Mouse (Mus musculus) C2C12 (cell line): ENCODE data around the gene Olfml2a. TPM values are rescaled to one million over a fixed set of nuclear protein-coding genes. Genes with fewer than 3 reads are reported as not detected.

Experiments used
- H3K27me3 ChIP-seq: one replicate; pipeline ENCODE4 v1.6.1; 2011; ENCODE audit not compliant: control insufficient read depth, insufficient read depth, insufficient read length
- H3K36me3 ChIP-seq: one replicate; pipeline ENCODE4 v1.6.1; 2011; ENCODE audit not compliant: control insufficient read depth, insufficient read depth
- H3K4me3 ChIP-seq: one replicate; pipeline ENCODE4 v1.5.1; 2011; ENCODE audit warnings: mild to moderate bottlenecking, control low read depth; ENCODE audit not compliant: poor library complexity, insufficient read depth, severe bottlenecking
- H3K79me2 ChIP-seq: one replicate; pipeline ENCODE4 v1.6.1; 2011; ENCODE audit not compliant: control insufficient read depth, insufficient read depth
- H3K79me3 ChIP-seq: one replicate; pipeline ENCODE4 v1.6.1; 2011; ENCODE audit warnings: low read depth, control low read depth
- H3ac ChIP-seq: one replicate; pipeline ENCODE3; 2011; ENCODE audit warnings: low read depth; ENCODE audit not compliant: control insufficient read depth, insufficient read length
- CEBPB ChIP-seq: IDR thresholded peaks from one replicate; pipeline ENCODE4 v1.6.1; 2011; ENCODE audit warnings: low read depth, mild to moderate bottlenecking, control low read depth, moderate library complexity
- CTCF ChIP-seq: IDR thresholded peaks from one replicate; pipeline ENCODE4 v1.5.1; 2011; ENCODE audit not compliant: control insufficient read depth, insufficient read depth, insufficient read length
- FOSL1 ChIP-seq: IDR thresholded peaks from one replicate; pipeline ENCODE4 v1.8.0; 2011; ENCODE audit warnings: mild to moderate bottlenecking, low read length; ENCODE audit not compliant: poor library complexity, insufficient read depth, severe bottlenecking
- MAX ChIP-seq: IDR thresholded peaks from one replicate; pipeline ENCODE4 v1.6.1; 2011; ENCODE audit warnings: mild to moderate bottlenecking, control low read depth
- MYOD1 ChIP-seq: IDR thresholded peaks from one replicate; pipeline ENCODE4 v1.6.1; 2011; ENCODE audit warnings: low read depth; ENCODE audit not compliant: control insufficient read depth, insufficient read length
- MYOG ChIP-seq: IDR thresholded peaks from one replicate; pipeline ENCODE4 v1.6.1; 2011; ENCODE audit not compliant: control insufficient read depth, insufficient read length; ENCODE audit errors: extremely low read depth
- USF1 ChIP-seq: IDR thresholded peaks from one replicate; pipeline ENCODE4 v1.6.1; 2011; ENCODE audit warnings: low read depth, mild to moderate bottlenecking, control low read depth, moderate library complexity
- polyA plus RNA-seq: library from polyadenylated mRNA; unstranded; fragments of >200 nt; fragmentation: generic; extraction: Trizol; gene quantifications from one replicate; pipeline ENCODE4 v1.2.1, GENCODE M21; 2012; ENCODE audit warnings: missing spikeins

Olfml2a gene
- polyA plus RNA-seq, 1 experiment = not detected

DNA sequence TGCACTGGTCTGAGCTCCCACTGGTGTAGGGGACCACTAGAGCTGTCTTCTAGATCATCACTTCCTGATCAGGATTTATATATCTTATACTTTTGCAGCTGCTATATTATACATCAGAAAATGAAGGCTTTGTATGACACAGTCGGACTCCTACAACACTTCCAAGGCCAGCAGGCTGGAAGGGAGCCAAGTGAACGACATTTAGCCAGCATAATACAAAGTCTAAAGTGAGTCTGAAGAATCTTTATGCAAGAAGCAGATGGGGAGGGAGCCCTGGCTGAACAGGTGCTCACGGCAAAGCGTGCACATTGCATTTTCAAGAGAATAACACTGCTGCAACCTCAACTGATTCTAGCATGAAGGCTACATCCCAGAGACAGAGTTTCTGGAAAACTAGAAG, 60.7 kb downstream of the Olfml2a start:
- Histone ChIP-seq H3K79me3 (no peaks in the 10 kb centered on the region), H3K79me2 (no peaks in the 10 kb centered on the region), H3K4me3 (no peak overlapping the region), H3K27me3 (no peaks in the 10 kb centered on the region), H3ac (no peak overlapping the region), H3K36me3 (no peaks in the 10 kb centered on the region)
- no peak for TF ChIP-seq MYOD1
- no peak for TF ChIP-seq MAX

DNA sequence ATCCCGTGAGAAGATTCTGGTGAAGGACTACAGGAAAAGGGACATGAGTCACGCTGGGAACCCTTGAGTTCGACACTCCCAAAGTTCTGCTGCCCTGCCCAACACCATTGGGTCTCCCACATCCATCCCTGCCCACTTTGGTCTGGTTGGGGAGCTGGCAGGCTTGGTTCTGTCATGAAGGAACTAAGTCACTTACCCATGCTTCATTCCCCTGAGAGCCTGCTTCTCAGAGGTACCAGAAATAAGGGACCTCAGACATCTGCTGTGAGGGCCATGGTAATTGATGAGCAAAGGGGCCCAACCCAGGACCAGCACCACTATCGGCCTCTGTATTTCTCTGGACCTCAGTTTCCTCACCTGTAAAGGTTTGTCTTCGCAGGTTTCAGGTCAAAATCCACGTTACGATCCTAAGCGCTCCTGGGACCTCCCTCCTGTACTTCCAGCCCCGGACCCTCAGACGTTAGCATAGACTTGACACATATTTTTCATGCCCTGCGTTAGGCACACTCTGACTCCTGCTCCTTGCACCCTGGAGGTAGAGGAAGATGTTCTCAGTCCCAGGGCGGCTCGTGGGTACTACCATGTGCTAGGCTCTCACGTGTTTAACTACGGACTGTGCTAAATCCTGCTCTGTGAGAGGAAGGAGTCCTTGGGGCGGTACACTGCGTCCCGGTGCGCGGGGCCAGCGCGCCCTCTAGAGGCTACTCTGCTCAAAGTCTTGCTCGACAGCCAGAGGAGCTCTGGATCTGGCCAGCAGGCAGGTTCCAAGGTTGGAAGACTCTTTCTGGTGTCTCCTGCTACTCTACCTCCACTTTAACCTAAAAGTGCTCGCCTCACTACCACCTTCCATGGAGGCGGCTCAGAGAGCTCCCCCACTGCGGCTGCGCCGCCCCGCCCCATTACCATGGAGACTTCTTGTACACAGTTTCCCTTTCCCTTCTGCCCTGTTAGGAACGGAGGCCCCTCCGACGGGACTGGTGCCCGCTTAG, 65.9 kb downstream of the Olfml2a start, which contains the start of gene Wdr38:
Gene Wdr38, plus strand, starts transcription at position 91 of the 989 bp plus-strand sequence.
- H3K4me3 ChIP-seq = no peak within 1 kb of the TSS
- H3K79me3 ChIP-seq = peaks cover 13% of the 10 kb centered on the region
- H3K79me2 ChIP-seq = peaks cover 19% of the 10 kb centered on the region
- H3K27me3 ChIP-seq = no peaks in the 10 kb centered on the region
- H3ac ChIP-seq = peak within 1 kb of the TSS; percentile 46
- no peak for TF ChIP-seq MYOG
- TF ChIP-seq FOSL1 = no peak
- peak; percentile 31 for TF ChIP-seq USF1
- peak; percentile 94 for TF ChIP-seq MAX
- TF ChIP-seq MYOD1 = no peak
- peak; percentile 92 for TF ChIP-seq CTCF
- TF ChIP-seq CEBPB = no peak
- peaks cover 36% of the 10 kb centered on the region for H3K36me3 ChIP-seq

DNA sequence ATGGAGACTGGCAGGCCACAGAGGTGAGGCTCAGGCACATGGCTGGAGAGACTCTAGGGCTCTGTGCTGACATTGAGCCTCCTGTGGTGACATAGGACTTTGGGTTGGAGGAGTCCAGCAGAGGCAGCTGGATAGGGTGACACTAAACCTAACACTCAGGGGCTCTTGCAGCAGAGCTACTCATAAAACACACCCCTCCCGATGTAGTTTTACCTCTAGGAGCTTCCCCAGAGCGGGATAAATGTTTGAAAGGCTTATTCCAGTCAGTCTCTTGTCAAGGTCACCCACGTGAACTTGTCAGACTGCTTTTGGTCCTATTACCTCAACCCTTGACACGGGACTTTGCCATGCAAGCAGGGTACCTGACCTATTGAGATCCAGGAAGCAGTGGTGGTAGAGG, 67.6 kb downstream of the Olfml2a start:
- Histone ChIP-seq H3K79me2 (peaks cover 36% of the 10 kb centered on the region), H3K27me3 (no peaks in the 10 kb centered on the region), H3K79me3 (peaks cover 30% of the 10 kb centered on the region), H3K4me3 (no peak overlapping the region), H3ac (no peak overlapping the region), H3K36me3 (peaks cover 52% of the 10 kb centered on the region)
- no peak for TF ChIP-seq USF1
- no peak for TF ChIP-seq FOSL1
- TF ChIP-seq CEBPB = no peak
- no peak for TF ChIP-seq CTCF
- TF ChIP-seq MYOG = no peak
- no peak for TF ChIP-seq MAX
- TF ChIP-seq MYOD1 = no peak

DNA sequence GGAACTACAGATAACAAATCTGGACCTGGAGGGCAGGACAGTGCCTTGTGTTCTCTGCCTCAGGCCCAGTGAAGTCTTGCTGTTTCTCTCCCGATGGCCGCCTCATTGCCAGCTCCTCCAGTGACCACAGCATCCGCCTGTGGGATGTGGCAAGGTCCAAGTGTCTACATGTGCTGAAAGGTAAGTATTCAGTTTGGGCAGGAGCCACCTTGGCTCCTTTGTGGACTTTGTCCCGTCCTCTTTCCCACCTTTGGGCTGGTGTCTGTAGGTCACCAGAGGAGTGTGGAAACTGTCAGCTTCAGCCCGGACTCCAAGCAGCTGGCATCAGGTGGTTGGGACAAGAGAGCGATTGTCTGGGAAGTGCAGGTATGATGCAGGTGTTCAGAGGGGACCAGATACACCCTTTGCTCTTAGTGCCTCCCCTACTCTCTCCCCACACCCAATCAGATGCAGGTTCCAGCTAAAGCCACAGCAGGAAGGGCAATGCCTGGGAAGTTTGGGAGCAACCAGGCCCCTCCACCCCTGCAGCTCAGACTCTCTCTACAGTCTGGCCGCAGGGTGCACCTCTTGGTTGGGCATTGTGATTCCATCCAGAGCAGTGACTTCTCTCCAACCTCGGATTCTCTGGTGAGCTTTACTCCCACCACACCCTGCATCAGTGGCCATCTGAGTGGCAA, 68.3 kb downstream of the Olfml2a start:
- H3K36me3 ChIP-seq = peaks cover 52% of the 10 kb centered on the region
- no peak overlapping the region for H3K4me3 ChIP-seq
- H3ac ChIP-seq = no peak overlapping the region
- TF ChIP-seq USF1 = no peak
- no peak for TF ChIP-seq MYOG
- no peak for TF ChIP-seq MYOD1
- TF ChIP-seq CEBPB = no peak
- no peak for TF ChIP-seq FOSL1
- TF ChIP-seq CTCF = no peak
- TF ChIP-seq MAX = no peak
- H3K27me3 ChIP-seq = no peaks in the 10 kb centered on the region
- H3K79me2 ChIP-seq = peaks cover 43% of the 10 kb centered on the region
- peaks cover 34% of the 10 kb centered on the region for H3K79me3 ChIP-seq

DNA sequence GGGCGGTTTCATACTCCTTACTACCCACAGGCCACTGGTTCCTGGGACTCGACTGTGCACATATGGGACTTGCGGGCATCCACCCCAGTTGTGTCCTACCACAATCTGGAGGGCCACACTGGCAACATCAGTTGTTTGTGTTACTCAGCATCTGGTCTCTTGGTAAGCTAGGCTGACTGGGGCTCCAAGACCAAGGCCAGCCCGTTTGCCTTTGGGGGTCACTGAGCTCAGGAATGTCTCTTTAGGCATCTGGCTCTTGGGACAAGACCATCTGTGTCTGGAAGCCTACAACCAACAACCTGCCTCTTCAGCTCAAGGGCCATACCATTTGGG, 68.8 kb downstream of the Olfml2a start:
- H3K27me3 ChIP-seq = no peaks in the 10 kb centered on the region
- no peak for TF ChIP-seq MAX
- TF ChIP-seq USF1 = no peak
- H3K36me3 ChIP-seq = peaks cover 52% of the 10 kb centered on the region
- no peak overlapping the region for H3ac ChIP-seq
- peaks cover 34% of the 10 kb centered on the region for H3K79me3 ChIP-seq
- no peak overlapping the region for H3K4me3 ChIP-seq
- H3K79me2 ChIP-seq = peaks cover 48% of the 10 kb centered on the region

DNA sequence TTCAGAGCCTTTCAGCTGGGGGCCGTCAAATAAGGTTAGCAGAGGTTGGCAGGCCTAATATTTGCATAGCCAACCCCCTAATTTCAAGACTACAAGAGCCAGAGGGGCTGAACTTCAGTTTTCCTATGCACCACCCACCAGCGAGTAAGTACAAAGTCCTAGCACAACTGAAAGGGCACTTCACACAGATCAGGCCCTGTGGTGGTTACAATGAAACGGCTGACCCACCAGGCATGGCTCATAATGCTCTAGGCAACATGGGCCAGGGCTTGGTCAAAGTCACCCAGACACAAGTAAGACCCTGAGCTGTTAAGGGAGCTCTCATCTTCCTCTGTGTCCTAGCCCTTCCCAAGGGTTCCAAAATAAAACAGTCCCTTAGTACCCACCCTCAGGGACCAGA, 70.1 kb downstream of the Olfml2a start:
- peaks cover 61% of the 10 kb centered on the region for H3K79me2 ChIP-seq
- H3K27me3 ChIP-seq = no peaks in the 10 kb centered on the region
- H3K4me3 ChIP-seq = no peak overlapping the region
- TF ChIP-seq FOSL1 (no peak), MYOG (no peak), CTCF (no peak), USF1 (no peak), CEBPB (no peak), MAX (no peak), MYOD1 (no peak)
- no peak overlapping the region for H3ac ChIP-seq
- H3K36me3 ChIP-seq = peaks cover 52% of the 10 kb centered on the region
- peaks cover 39% of the 10 kb centered on the region for H3K79me3 ChIP-seq
